Mouse (Mus musculus) bone marrow macrophage, adult 2 months (primary cell): Measurements from ENCODE around the gene 1700086D15Rik.

ENCODE experiments used
- CTCF ChIP-seq: IDR thresholded peaks from 2 replicates; pipeline ENCODE4 v1.5.1; 2012; ENCODE audit warnings: low read depth, mild to moderate bottlenecking, low read length, moderate library complexity
- POLR2A ChIP-seq: IDR thresholded peaks from 2 replicates; pipeline ENCODE4 v1.6.1; 2012; ENCODE audit warnings: mild to moderate bottlenecking, low read depth, low read length, borderline replicate concordance

DNA sequence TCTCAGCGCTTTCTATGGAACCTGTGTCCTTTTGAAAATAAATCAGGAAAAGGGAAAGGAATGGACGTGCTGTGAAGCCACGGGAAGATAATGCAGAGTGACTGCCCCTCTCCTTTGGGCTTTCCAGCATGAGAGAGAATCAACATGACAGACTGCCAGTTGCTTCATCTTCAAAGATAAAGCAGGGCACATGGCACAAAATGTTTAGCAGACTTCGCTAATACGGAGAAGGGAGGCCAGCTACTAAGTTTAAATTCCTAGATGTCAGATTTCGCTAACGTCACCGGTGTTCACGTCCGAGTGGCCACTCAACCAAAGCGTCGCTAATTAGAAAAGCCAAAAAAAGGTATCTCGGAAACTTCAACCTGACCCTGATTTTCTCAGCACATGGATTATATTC is 45.0 kb upstream of the 1700086D15Rik start:
- TF ChIP-seq CTCF = no peak
- TF ChIP-seq POLR2A = no peak
